Mouse (Mus musculus): ENCODE results near the gene Sec22b. TPM values are rescaled to one million over a fixed set of nuclear protein-coding genes. Genes with fewer than 3 reads are reported as not detected.

The Sec22b gene
- polyA plus RNA-seq, 1 experiment = 73.4 TPM

GRCm38 (mm10) chr3:97937945-97938266, 36.9 kb downstream of the Sec22b start:
- Histone ChIP-seq H3K4me1 (peaks cover 94% of the 10 kb centered on the region), H3K9me3 (peaks cover 7% of the 10 kb centered on the region; the same call in 1 of the 2 replicates), H3K4me3 (replicated peaks) (peak overlapping the region; percentile 73), H3K27me3 (replicated peaks) (no peaks in the 10 kb centered on the region), H3K36me3 (replicated peaks; ENCODE audit: low read length) (peaks cover 8% of the 10 kb centered on the region)
- TF ChIP-seq GATA1 (IDR thresholded peaks at IDR 0.05; ENCODE audit: borderline replicate concordance, low read length) (no peak), FLI1 (IDR thresholded peaks at IDR 0.05; ENCODE audit: low read length) (no peak)

DNA sequence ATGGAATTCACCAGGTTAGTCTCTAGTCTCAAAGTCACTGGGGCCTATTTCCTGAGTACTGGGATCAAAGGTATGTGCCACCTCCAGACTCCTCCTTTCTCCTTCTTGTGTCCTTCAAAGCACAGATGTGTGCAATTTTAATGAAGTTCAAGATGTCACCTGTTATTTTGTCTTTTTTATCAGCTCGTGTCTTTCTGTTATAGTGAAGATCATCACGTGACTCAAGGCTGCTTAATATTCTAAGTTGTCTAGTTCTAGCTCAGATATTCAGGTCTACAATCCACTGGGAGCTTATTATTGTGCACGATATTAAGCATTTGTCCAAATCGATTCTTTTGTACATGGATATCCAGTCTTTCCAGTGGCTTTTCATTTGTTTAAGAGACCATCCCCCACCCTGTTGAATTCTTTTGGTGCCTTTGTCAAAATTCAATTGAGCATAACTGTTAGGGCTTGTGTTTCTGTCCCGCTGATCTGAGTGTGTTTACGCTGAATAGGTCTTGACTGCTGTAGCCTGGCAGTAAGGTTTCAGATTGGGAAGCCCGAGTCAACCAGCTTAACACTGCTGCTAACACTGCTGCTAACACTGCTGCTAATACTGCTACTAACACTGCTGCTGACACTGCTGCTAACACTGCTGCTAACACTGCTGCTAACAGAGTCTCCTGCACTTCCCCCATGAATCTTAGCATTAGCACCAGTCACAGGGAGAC, 38.0 kb downstream of the Sec22b start:
- H3K36me3 ChIP-seq (replicated peaks; ENCODE audit: low read length) = peaks cover 8% of the 10 kb centered on the region
- peaks cover 7% of the 10 kb centered on the region; the same call in 1 of the 2 replicates for H3K9me3 ChIP-seq
- no peaks in the 10 kb centered on the region for H3K27me3 ChIP-seq (replicated peaks)
- no peak for TF ChIP-seq FLI1 (IDR thresholded peaks at IDR 0.05; ENCODE audit: low read length)
- no peak for TF ChIP-seq GATA1 (IDR thresholded peaks at IDR 0.05; ENCODE audit: borderline replicate concordance, low read length)
- H3K4me3 ChIP-seq (replicated peaks) = peak overlapping the region; percentile 62
- H3K4me1 ChIP-seq = peaks cover 94% of the 10 kb centered on the region

GRCm38 (mm10) chr3:97939626-97940510, 38.9 kb downstream of the Sec22b start:
- Histone ChIP-seq H3K36me3 (replicated peaks; ENCODE audit: low read length) (peaks cover 8% of the 10 kb centered on the region), H3K27me3 (replicated peaks) (no peaks in the 10 kb centered on the region), H3K9me3 (peaks cover 7% of the 10 kb centered on the region; the same call in 1 of the 2 replicates), H3K4me1 (peaks cover 96% of the 10 kb centered on the region), H3K4me3 (replicated peaks) (no peak overlapping the region)
- TF ChIP-seq FLI1 (IDR thresholded peaks at IDR 0.05; ENCODE audit: low read length) = no peak
- TF ChIP-seq GATA1 (IDR thresholded peaks at IDR 0.05; ENCODE audit: borderline replicate concordance, low read length) = no peak

GRCm38 (mm10) chr3:97940511-97941204, 39.7 kb downstream of the Sec22b start:
- peaks cover 90% of the 10 kb centered on the region for H3K4me1 ChIP-seq
- TF ChIP-seq GATA1 (IDR thresholded peaks at IDR 0.05; ENCODE audit: borderline replicate concordance, low read length) = no peak
- no peak for TF ChIP-seq FLI1 (IDR thresholded peaks at IDR 0.05; ENCODE audit: low read length)
- H3K36me3 ChIP-seq (replicated peaks; ENCODE audit: low read length) = peaks cover 6% of the 10 kb centered on the region
- no peaks in the 10 kb centered on the region for H3K27me3 ChIP-seq (replicated peaks)
- peaks cover 5% of the 10 kb centered on the region; the same call in 1 of the 2 replicates for H3K9me3 ChIP-seq
- no peak overlapping the region for H3K4me3 ChIP-seq (replicated peaks)

DNA sequence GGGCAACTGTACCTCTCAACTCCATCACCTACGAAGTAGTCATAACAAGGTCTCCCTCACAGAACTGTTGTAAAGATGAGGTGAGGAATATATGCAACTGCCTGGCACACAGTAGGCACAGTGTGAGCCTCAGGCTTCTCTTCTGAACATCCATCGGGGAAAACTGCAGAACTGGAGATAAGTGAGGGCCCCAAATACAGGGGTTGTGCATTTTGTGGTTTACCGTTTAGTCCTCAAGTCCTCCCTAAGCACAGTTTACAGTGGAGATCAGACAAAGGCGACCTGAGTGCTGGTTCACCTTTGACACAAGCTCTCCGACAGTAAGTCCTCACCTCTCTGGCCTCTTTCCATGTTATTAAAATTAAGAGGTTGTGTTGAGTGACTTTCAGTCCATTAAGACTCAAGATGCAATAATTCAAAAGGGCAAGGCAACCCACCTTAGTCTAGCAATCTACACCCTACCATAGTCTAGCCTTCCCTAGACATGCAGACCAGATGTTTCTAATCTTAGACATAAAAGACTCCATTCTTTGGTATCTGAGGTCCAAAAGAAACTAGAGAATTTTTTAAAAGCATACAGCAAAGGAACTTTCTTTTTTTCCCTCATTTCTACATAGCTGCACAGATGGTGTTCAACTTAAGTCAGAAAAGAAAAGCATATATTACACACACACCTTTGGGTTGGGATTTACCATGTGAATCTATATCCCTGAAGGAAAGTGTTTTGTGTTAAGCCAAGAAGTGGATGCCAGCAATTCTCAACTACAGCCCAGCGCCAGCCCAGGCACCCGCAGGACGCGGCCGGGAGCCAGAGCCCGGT, 40.7 kb downstream of the Sec22b start:
- Histone ChIP-seq H3K36me3 (replicated peaks; ENCODE audit: low read length) (no peaks in the 10 kb centered on the region), H3K27me3 (replicated peaks) (no peaks in the 10 kb centered on the region), H3K4me3 (replicated peaks) (peak overlapping the region; percentile 89), H3K4me1 (peaks cover 89% of the 10 kb centered on the region), H3K9me3 (no peaks in the 10 kb centered on the region)
- no peak for TF ChIP-seq FLI1 (IDR thresholded peaks at IDR 0.05; ENCODE audit: low read length)
- no peak for TF ChIP-seq GATA1 (IDR thresholded peaks at IDR 0.05; ENCODE audit: borderline replicate concordance, low read length)

DNA sequence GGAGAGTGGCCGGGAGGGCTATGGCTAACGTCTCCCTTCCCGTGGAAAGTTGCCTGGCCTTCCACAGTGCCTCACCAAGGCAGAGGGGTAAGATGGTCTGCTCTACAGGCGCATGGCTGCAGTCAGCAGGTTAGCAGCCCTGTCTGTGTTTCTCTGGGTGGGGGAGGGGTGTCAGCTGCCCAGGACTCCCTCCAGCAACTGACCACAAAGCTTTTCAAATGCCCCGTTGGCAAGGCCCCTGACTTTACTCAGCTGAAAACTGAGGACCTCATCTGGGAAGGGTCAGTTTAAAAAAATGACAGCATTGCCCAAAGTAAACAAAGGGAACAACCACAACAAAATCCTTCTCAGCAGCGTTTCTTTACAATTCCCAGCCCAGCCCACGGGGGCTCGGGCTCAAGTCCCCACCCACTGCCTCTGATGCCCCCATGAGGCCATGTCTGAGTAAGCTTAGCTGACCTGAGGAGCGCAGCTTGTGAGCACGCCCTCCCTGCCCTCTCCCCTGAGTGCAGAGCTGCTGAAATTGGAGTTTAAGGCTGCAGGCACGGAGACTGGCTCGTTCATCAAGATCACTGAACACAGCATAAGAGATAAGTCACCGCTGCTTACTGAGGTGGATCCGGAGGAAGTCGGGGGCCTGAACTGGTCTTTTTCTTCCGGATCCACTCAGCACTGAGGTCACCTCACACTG, 41.4 kb downstream of the Sec22b start:
- H3K4me1 ChIP-seq = peaks cover 90% of the 10 kb centered on the region
- TF ChIP-seq FLI1 (IDR thresholded peaks at IDR 0.05; ENCODE audit: low read length) = no peak
- no peak for TF ChIP-seq GATA1 (IDR thresholded peaks at IDR 0.05; ENCODE audit: borderline replicate concordance, low read length)
- no peaks in the 10 kb centered on the region for H3K27me3 ChIP-seq (replicated peaks)
- H3K36me3 ChIP-seq (replicated peaks; ENCODE audit: low read length) = no peaks in the 10 kb centered on the region
- H3K9me3 ChIP-seq = no peaks in the 10 kb centered on the region
- peak overlapping the region; percentile 89 for H3K4me3 ChIP-seq (replicated peaks)

- H3K36me3 ChIP-seq (replicated peaks; ENCODE audit: low read length) = no peaks in the 10 kb centered on the region
- no peak overlapping the region for H3K4me3 ChIP-seq (replicated peaks)
- peaks cover 85% of the 10 kb centered on the region for H3K4me1 ChIP-seq
- TF ChIP-seq GATA1 (IDR thresholded peaks at IDR 0.05; ENCODE audit: borderline replicate concordance, low read length) (no peak), FLI1 (IDR thresholded peaks at IDR 0.05; ENCODE audit: low read length) (no peak)
- no peaks in the 10 kb centered on the region for H3K9me3 ChIP-seq
- no peaks in the 10 kb centered on the region for H3K27me3 ChIP-seq (replicated peaks)
Observed at GRCm38 (mm10) chr3:97944462-97944861, 43.5 kb downstream of the Sec22b start.

- no peak overlapping the region for H3K4me3 ChIP-seq (replicated peaks)
- TF ChIP-seq GATA1 (IDR thresholded peaks at IDR 0.05; ENCODE audit: borderline replicate concordance, low read length) = no peak
- TF ChIP-seq FLI1 (IDR thresholded peaks at IDR 0.05; ENCODE audit: low read length) = no peak
- H3K9me3 ChIP-seq = no peaks in the 10 kb centered on the region
- H3K36me3 ChIP-seq (replicated peaks; ENCODE audit: low read length) = no peaks in the 10 kb centered on the region
- no peaks in the 10 kb centered on the region for H3K27me3 ChIP-seq (replicated peaks)
- H3K4me1 ChIP-seq = peaks cover 69% of the 10 kb centered on the region
Observed at GRCm38 (mm10) chr3:97946439-97946838, 45.4 kb downstream of the Sec22b start.
